Mouse (Mus musculus) spleen, adult 2 months (tissue): ENCODE results near the gene N4bp3. TPM values are rescaled to one million over a fixed set of nuclear protein-coding genes. Genes with fewer than 3 reads are reported as not detected.
A peak's percentile ranks its signal among the peaks of the same experiment; 100 is the strongest.
"Not testable (repeated sequence)": the region's sequence is repeated elsewhere in the genome, so short reads cannot be mapped to it uniquely, and the experiment has no call there.

Experiments used
- DNase-seq, 2 experiments: peaks; one replicate each; pipeline versions ENCODE4 v3.0.0 to v3.0.0-alpha.2; 2012 to 2021; ENCODE audit warnings: low spot score in 2 of 2, low read depth in 1 of 2
- H3K27ac ChIP-seq: fragments of 200-500 bp; 2 replicates; pipeline ENCODE4 v1.5.1; 2012; ENCODE audit warnings: low read length, inconsistent platforms; ENCODE audit not compliant: insufficient read depth
- H3K27me3 ChIP-seq: fragments of 200-500 bp; 2 replicates; pipeline ENCODE4 v1.6.1; 2012; ENCODE audit warnings: mild to moderate bottlenecking, moderate library complexity, low read length, inconsistent platforms; ENCODE audit not compliant: control insufficient read depth, insufficient read depth
- H3K36me3 ChIP-seq: fragments of 200-500 bp; 2 replicates; pipeline ENCODE4 v1.6.1; 2012; ENCODE audit warnings: mild to moderate bottlenecking, low read length, inconsistent platforms; ENCODE audit not compliant: control insufficient read depth, insufficient read depth
- H3K4me1 ChIP-seq: fragments of 200-500 bp; 2 replicates; pipeline ENCODE4 v1.6.1; 2011; ENCODE audit warnings: inconsistent platforms; ENCODE audit not compliant: control insufficient read depth, insufficient read depth, insufficient read length
- H3K4me3 ChIP-seq: fragments of 200-500 bp; 2 replicates; pipeline ENCODE4 v1.5.1; 2011; ENCODE audit warnings: mild to moderate bottlenecking, inconsistent platforms; ENCODE audit not compliant: insufficient read depth, insufficient read length; ENCODE audit errors: extremely low read depth
- CTCF ChIP-seq: fragments of 200-500 bp; IDR thresholded peaks from 2 replicates; pipeline ENCODE4 v1.5.1; 2011; ENCODE audit warnings: mild to moderate bottlenecking, inconsistent platforms; ENCODE audit not compliant: insufficient read depth, insufficient read length, insufficient replicate concordance; ENCODE audit errors: extremely low read depth
- POLR2A ChIP-seq: fragments of 200-500 bp; IDR thresholded peaks from 2 replicates; pipeline ENCODE4 v1.6.1; 2011; ENCODE audit warnings: low read depth, low read length, inconsistent platforms
- WGBS: fragments of 180-500 bp; shearing (Covaris S2); methylation state at CpG from one replicate; pipeline ENCODE4 v1.1.7; 2018; 5-methylcytosine and 5-hydroxymethylcytosine counted together
- polyA plus RNA-seq: library from polyadenylated mRNA; depleted of rRNA; stranded (reverse); fragments of >200 nt; gene quantifications from 2 replicates; pipeline ENCODE4 v1.2.3, GENCODE M21; 2012

Gene N4bp3
- polyA plus RNA-seq, 1 experiment, result 11.3 TPM

- H3K27me3 ChIP-seq, result no peaks in the 10 kb centered on the region
- H3K36me3 ChIP-seq, result no peaks in the 10 kb centered on the region
- DNase-seq, result peak; percentile 71 to 87
- 28% methylated on average over 13 of the region's 13 CpGs for WGBS
- TF ChIP-seq POLR2A (no peak), CTCF (peak; percentile 93; the same call in 1 of the 2 replicates)
- no peak overlapping the region for H3K27ac ChIP-seq
- H3K4me1 ChIP-seq, result no peaks in the 10 kb centered on the region; the same call in 1 of the 2 replicates
- no peak overlapping the region for H3K4me3 ChIP-seq
Measured at GRCm38 (mm10) chr11:51681324-51681975, 30.8 kb upstream of the N4bp3 start.

GRCm38 (mm10) chr11:51679466-51679865 is 28.8 kb upstream of the N4bp3 start:
- H3K36me3 ChIP-seq, result no peaks in the 10 kb centered on the region
- no peak for DNase-seq
- no peak overlapping the region for H3K27ac ChIP-seq
- H3K27me3 ChIP-seq, result no peaks in the 10 kb centered on the region
- no peak overlapping the region for H3K4me3 ChIP-seq
- TF ChIP-seq CTCF, result no peak
- no peak for TF ChIP-seq POLR2A
- H3K4me1 ChIP-seq, result no peaks in the 10 kb centered on the region; the same call in 1 of the 2 replicates
- WGBS, result 82% methylated on average over 3 of the region's 3 CpGs

DNA sequence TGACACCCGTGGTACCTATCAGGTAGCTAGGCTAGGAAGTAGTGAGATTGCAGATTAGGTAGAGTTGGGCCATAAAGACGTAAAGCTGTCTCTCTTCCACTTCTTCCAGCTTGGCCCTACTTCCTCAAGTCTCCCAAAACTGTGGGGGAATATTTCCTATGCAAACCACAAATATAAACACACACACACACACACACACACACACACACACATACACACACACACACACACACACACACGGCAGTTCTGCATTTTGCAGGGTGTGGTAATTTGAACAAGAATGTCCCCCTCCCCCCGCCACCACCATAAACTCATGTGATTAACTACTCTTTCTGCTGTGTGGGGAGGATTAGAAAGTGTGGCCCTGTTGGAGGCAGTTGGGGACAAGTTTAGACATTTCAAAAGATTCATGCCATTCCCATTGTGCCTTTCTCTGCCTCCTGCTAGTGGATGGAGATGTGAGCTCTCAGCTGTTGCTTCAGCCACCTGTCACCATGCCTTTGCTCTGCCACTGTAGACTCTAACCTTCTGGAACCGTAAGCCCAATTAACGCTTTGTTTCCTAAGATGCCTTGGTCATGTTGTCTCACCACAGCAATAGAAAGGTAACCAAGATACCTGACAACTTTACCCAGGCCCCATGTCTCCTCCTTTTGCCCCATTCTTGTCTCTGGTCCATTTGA is 27.2 kb upstream of the N4bp3 start:
- TF ChIP-seq CTCF, result no peak
- no peak for TF ChIP-seq POLR2A
- Histone ChIP-seq H3K4me3 (no peak overlapping the region), H3K27ac (no peak overlapping the region), H3K4me1 (no peaks in the 10 kb centered on the region; the same call in 1 of the 2 replicates), H3K36me3 (no peaks in the 10 kb centered on the region), H3K27me3 (no peaks in the 10 kb centered on the region)
- WGBS, result 52% methylated on average over 6 of the region's 6 CpGs
- DNase-seq, result no peak

- Histone ChIP-seq H3K27ac (no peak overlapping the region), H3K4me3 (no peak overlapping the region), H3K27me3 (no peaks in the 10 kb centered on the region), H3K36me3 (no peaks in the 10 kb centered on the region), H3K4me1 (no peaks in the 10 kb centered on the region)
- WGBS, result 86% methylated on average over 5 of the region's 5 CpGs
- no peak for DNase-seq
- TF ChIP-seq POLR2A (no peak), CTCF (no peak)
Measured at GRCm38 (mm10) chr11:51675386-51675785, 24.7 kb upstream of the N4bp3 start.

- WGBS, result 87% methylated on average over 9 of the region's 9 CpGs
- TF ChIP-seq CTCF (no peak), POLR2A (no peak)
- DNase-seq, result no peak
- Histone ChIP-seq H3K4me1 (no peaks in the 10 kb centered on the region), H3K27me3 (no peaks in the 10 kb centered on the region), H3K27ac (no peak overlapping the region), H3K36me3 (no peaks in the 10 kb centered on the region), H3K4me3 (no peak overlapping the region)
Measured at GRCm38 (mm10) chr11:51673291-51673690, 22.6 kb upstream of the N4bp3 start.

GRCm38 (mm10) chr11:51671376-51671775 is 20.7 kb upstream of the N4bp3 start:
- WGBS, result 76% methylated on average over 2 of the region's 2 CpGs
- Histone ChIP-seq H3K4me3 (no peak overlapping the region), H3K27me3 (no peaks in the 10 kb centered on the region), H3K4me1 (no peaks in the 10 kb centered on the region), H3K27ac (no peak overlapping the region), H3K36me3 (no peaks in the 10 kb centered on the region)
- TF ChIP-seq POLR2A (no peak), CTCF (no peak)
- no peak for DNase-seq

- Histone ChIP-seq H3K36me3 (no peaks in the 10 kb centered on the region), H3K27me3 (no peaks in the 10 kb centered on the region), H3K4me1 (no peaks in the 10 kb centered on the region), H3K4me3 (no peak overlapping the region), H3K27ac (no peak overlapping the region)
- DNase-seq, result no peak
- TF ChIP-seq POLR2A, result no peak
- no peak for TF ChIP-seq CTCF
- WGBS, result 93% methylated on average over 7 of the region's 7 CpGs
Measured at GRCm38 (mm10) chr11:51670846-51671245, 20.2 kb upstream of the N4bp3 start.

DNA sequence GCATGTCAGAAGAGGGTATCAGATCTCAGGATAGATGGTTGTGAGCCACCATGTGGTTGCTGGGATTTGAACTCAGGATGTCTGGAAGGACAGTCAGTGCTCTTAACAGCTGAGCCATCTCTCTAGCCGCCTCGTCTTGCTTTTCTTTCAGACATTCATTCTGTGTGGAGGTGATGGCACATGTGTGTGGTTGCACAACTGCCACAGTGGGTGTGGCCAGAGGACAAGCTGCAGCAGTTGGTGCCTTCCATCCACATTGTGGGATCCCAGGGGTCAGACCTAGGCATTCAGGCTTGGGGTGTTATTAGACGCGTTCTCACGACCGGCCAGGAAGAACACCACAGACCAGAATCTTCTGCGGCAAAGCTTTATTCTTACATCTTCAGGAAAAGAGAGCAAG is 14.1 kb upstream of the N4bp3 start:
- H3K4me3 ChIP-seq, H3K4me1 ChIP-seq, H3K27ac ChIP-seq, H3K27me3 ChIP-seq, H3K36me3 ChIP-seq, DNase-seq: not testable (repeated sequence)
- WGBS, result 91% methylated on average over 7 of the region's 7 CpGs
